Mouse (Mus musculus): ENCODE data around the gene Spryd4. TPM values are rescaled to one million over a fixed set of nuclear protein-coding genes. Genes with fewer than 3 reads are reported as not detected.

Gene Spryd4
- total and polyA plus RNA-seq, 3 experiments: 17.2 to 19.6 TPM; not detected in 1

DNA sequence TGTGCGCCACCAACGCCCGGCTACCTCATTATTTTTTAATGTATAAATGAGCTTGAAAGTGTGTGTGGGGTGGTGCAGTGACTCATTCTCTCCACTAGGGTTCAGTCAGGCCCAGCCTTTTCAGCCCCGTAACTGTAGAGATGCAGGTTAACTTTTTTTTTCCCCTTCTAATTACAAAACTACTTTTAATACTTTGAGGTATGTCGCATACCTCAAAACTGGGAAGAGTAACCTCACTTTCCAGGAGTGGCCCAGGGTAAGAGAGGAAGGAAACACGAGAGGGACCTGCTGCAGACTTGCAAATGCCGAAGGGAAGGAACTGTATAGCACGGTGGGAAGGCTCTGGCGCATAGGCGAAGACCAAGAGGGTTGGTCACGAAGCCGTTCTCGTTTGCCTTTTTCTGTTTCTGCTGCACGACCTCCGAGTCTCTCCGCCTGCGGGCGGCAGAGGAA, 1.3 kb upstream of the Spryd4 start:
- no peaks in the 10 kb centered on the region for H3K27me3 ChIP-seq (ENCODE audit: control insufficient read depth in 1 of 2, insufficient read depth in 2 of 2, low read length in 2 of 2)
- peak; percentile 91 for DNase-seq (ENCODE audit: low read depth, low spot score)
- TF ChIP-seq ZNF384 (IDR thresholded peaks at IDR 0.05; ENCODE audit: low read depth, low read length) (peak; percentile 91), ZC3H11A (IDR thresholded peaks at IDR 0.05; ENCODE audit: low read depth, low read length) (peak; percentile 39; the same call in 1 of the 2 replicates), POLR2A (IDR thresholded peaks at IDR 0.05; ENCODE audit: control insufficient read depth in 1 of 2, insufficient read depth in 1 of 2, low read depth in 1 of 2, low read length in 2 of 2, poor library complexity in 1 of 2) (no peak), HCFC1 (IDR thresholded peaks at IDR 0.05; ENCODE audit: low read depth, low read length) (peak; percentile 51), JUND (IDR thresholded peaks at IDR 0.05; ENCODE audit: low read depth, low read length) (no peak), RAD21 (IDR thresholded peaks at IDR 0.05; ENCODE audit: low read depth, low read length) (peak; percentile 75), E2F4 (IDR thresholded peaks at IDR 0.05; ENCODE audit: borderline replicate concordance, low read depth, low read length) (no peak), SIN3A (IDR thresholded peaks at IDR 0.05; ENCODE audit: low read length) (no peak), SMC3 (IDR thresholded peaks at IDR 0.05; ENCODE audit: low read depth, low read length) (peak; percentile 53), CTCF (IDR thresholded peaks at IDR 0.05 in 2 of 3, conservative IDR thresholded peaks at IDR 0.05 in 1 of 3; ENCODE audit: control insufficient read depth in 1 of 3, insufficient read depth in 1 of 3, low read depth in 2 of 3, low read length in 3 of 3, poor library complexity in 1 of 3, severe bottlenecking in 1 of 3) (peak; percentile 59 to 80 (median 77)), USF1 (IDR thresholded peaks at IDR 0.05; ENCODE audit: low read depth, low read length) (peak; percentile 25; the same call in 1 of the 2 replicates), ZMIZ1 (IDR thresholded peaks at IDR 0.05; ENCODE audit: low read depth, low read length) (no peak), TBP (IDR thresholded peaks at IDR 0.05; ENCODE audit: low read depth, low read length) (peak; percentile 99), MYC (IDR thresholded peaks at IDR 0.05; ENCODE audit: low read depth, low read length) (0 out of 2 replicates have a peak, but pooled peaks have one; percentile 21)
- peaks cover 11% of the 10 kb centered on the region for H3K79me2 ChIP-seq (ENCODE audit: control insufficient read depth, insufficient read depth, low read length, poor library complexity)
- peak overlapping the region; percentile 75 to 76 for H3K4me3 ChIP-seq (ENCODE audit: control insufficient read depth in 1 of 2, insufficient read depth in 1 of 2, low read depth in 2 of 2, low read length in 2 of 2)
- peak overlapping the region; percentile 69 for H3K9ac ChIP-seq (ENCODE audit: control insufficient read depth, low read depth, low read length, poor library complexity, severe bottlenecking)
- peaks cover 0 to 14% of the 10 kb centered on the region in 2 experiments; a peak in 2 of 4 replicates for H3K36me3 ChIP-seq (ENCODE audit: control insufficient read depth in 1 of 2, insufficient read depth in 2 of 2, low read length in 2 of 2)
- peaks cover 2 to 21% of the 10 kb centered on the region in 2 experiments; a peak in 3 of 4 replicates for H3K4me1 ChIP-seq (ENCODE audit: control insufficient read depth in 1 of 2, insufficient read depth in 2 of 2, low read length in 2 of 2)
- H3K9me3 ChIP-seq (replicated peaks; ENCODE audit: insufficient read depth, low read length): no peaks in the 10 kb centered on the region
- 0 out of 2 replicates have a peak overlapping the region, but pooled peaks have one; percentile 28 for H3K27ac ChIP-seq (ENCODE audit: control insufficient read depth, low read depth, low read length)

DNA sequence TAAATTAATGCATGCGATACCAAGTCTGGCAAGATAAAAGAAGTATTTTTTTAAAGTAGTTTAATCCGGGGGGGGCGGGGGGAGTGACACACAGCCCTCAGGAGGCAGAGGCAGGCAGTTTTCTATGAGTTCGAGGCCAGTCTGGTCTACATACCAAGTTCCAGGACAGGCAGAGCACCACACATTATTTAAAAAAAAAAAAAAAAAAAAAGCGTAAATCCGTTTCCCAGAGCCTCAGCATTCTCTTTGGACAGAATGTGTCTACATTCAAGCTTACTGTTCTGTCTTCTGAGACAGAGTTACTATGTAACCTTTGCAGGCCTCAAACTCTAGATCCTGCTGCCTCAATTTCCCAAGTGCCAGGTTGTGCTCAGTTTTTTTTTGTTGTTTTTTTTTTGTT, 541 bp upstream of the Spryd4 start:
- H3K9me3 ChIP-seq (replicated peaks; ENCODE audit: insufficient read depth, low read length): no peaks in the 10 kb centered on the region
- H3K79me2 ChIP-seq (ENCODE audit: control insufficient read depth, insufficient read depth, low read length, poor library complexity): peaks cover 11% of the 10 kb centered on the region
- H3K9ac ChIP-seq (ENCODE audit: control insufficient read depth, low read depth, low read length, poor library complexity, severe bottlenecking): peak overlapping the region; percentile 53
- peaks cover 2 to 16% of the 10 kb centered on the region in 2 experiments; a peak in 3 of 4 replicates for H3K4me1 ChIP-seq (ENCODE audit: control insufficient read depth in 1 of 2, insufficient read depth in 2 of 2, low read length in 2 of 2)
- no peak for DNase-seq (ENCODE audit: low read depth, low spot score)
- H3K27ac ChIP-seq (ENCODE audit: control insufficient read depth, low read depth, low read length): peak overlapping the region; percentile 47
- TF ChIP-seq MYC (IDR thresholded peaks at IDR 0.05; ENCODE audit: low read depth, low read length) (no peak), TAL1 (IDR thresholded peaks at IDR 0.05; ENCODE audit: low read length) (no peak), ZC3H11A (IDR thresholded peaks at IDR 0.05; ENCODE audit: low read depth, low read length) (0 out of 2 replicates have a peak, but pooled peaks have one; percentile 4), MAZ (IDR thresholded peaks at IDR 0.05; ENCODE audit: low read depth, low read length) (0 out of 2 replicates have a peak, but pooled peaks have one; percentile 40), ZNF384 (IDR thresholded peaks at IDR 0.05; ENCODE audit: low read depth, low read length) (peak; percentile 83), ZKSCAN1 (IDR thresholded peaks at IDR 0.05; ENCODE audit: low read depth, low read length) (0 out of 2 replicates have a peak, but pooled peaks have one; percentile 9)
- peaks cover 0 to 13% of the 10 kb centered on the region in 2 experiments; a peak in 2 of 4 replicates for H3K36me3 ChIP-seq (ENCODE audit: control insufficient read depth in 1 of 2, insufficient read depth in 2 of 2, low read length in 2 of 2)
- peak overlapping the region; percentile 75 to 89 for H3K4me3 ChIP-seq (ENCODE audit: control insufficient read depth in 1 of 2, insufficient read depth in 1 of 2, low read depth in 2 of 2, low read length in 2 of 2)
- no peaks in the 10 kb centered on the region for H3K27me3 ChIP-seq (ENCODE audit: control insufficient read depth in 1 of 2, insufficient read depth in 2 of 2, low read length in 2 of 2)
